Mouse (Mus musculus): Measurements from ENCODE around the gene Pgf.

DNA sequence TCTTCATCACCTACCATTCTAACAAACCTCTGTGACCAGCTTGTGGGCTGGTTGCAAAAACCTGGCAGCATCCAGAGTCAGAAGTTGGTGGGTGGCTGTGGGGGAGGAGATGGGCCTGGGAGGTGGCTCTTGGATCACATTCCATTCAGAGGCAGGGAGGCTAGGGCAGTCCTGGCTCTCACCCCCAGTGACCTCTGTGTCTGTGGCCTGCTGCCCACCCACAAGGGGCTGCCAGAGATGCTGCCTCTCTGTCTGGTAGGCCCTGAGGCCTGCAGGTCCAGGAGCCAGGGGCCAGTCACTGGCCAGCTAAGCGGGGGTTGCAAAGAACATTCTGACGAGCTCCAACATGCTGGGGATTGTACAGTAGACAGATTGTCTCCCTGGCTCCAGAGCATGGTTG is 704 bp upstream of the Pgf start:
- TF ChIP-seq CTCF (IDR thresholded peaks at IDR 0.05) (no peak), EP300 (IDR thresholded peaks at IDR 0.05; ENCODE audit: insufficient read depth, low read depth, low read length) (no peak)
